Mouse (Mus musculus) v-Abl transformed pro-B cells (cell line): ENCODE measurements around the gene Plekho2.

ENCODE experiments used
- in situ Hi-C, 2 experiments: fragments of 400-800 bp; cut with MboI; formaldehyde crosslinking; loops; one replicate each; pipeline ENCODE4 v1.15.1; 2025; ENCODE audit not compliant: unreplicated experiment in 2 of 2

Plekho2 gene

DNA sequence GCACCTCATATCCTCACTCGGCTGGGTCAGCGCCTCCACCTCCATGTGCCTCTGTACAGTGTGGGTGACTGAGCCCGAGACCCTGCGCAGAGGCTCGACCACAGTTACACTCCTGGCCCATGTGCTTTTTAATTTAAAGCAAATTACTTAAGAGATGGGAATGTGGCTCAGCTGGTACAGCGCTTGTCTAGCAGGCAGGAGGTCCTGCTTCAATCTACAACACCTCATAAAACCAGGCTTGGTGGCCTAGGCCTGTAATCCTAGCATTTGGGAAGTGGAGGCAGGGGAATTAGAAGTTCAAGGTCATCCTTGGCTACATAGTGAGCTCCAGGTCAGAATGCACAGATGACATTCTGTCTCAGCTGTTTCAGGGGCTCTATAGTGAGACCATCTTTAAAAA is 21.0 kb downstream of the Plekho2 start:
- in situ Hi-C loops: no loop called here

DNA sequence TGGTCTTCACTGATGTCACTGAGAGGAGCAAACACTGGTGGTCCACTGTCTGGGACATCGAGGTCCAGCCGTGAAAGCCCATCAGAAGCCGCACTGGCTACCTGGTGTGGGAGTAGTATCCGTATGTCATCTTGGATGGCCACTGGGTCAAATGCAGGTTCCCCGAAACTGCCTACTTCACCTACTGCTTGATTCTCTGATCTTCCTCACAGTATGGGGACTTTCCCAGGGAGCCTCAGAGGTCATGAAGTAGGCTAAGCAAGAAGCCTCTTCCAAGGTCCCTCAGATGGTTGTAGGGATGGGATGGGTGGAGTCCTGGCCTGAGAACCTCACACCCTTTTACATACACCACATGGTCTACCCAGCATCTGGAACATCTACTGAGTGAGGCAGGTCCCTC is 22.9 kb downstream of the Plekho2 start:
- in situ Hi-C loops: no loop called here

DNA sequence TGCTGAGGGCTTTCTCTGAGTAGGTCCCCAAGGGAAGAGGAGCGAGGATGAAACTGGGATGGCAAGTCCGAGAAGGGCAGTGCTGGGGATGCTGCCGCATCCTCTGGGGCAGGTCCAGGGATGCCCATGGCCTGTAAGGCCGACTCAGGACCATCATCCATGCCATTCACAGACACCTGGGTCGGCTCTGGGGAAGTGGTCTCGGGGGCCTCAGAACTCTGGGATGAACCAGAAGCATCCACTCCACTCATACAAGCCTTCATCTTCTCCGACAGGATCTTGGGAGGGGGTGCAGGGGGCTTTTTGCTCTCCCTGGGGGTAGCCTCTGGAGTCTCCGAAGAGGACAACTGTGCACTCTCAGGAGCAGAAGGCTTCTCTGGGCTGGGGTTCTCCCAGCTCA is 23.5 kb downstream of the Plekho2 start:
- in situ Hi-C loops: no loop called here

DNA sequence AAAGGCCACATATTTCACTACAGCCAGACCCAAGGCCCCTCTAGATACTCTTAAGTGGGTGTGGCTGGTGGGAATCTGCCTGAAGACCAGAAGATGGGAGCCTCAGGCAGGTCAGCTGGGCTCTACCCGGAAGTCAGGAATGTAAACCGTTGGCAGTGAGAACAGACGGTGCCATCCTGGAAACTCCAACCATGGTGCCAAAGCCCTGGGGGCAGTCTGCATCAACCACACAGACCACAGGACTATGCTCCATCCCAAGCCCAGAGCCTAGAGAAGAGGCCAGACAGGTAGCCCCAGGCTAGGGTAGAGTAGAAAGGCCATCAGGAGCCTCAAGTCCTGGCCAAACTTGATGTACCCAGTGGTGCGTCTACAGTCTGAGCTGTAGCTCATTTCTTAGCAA is 24.2 kb downstream of the Plekho2 start:
- in situ Hi-C loops: no loop called here

DNA sequence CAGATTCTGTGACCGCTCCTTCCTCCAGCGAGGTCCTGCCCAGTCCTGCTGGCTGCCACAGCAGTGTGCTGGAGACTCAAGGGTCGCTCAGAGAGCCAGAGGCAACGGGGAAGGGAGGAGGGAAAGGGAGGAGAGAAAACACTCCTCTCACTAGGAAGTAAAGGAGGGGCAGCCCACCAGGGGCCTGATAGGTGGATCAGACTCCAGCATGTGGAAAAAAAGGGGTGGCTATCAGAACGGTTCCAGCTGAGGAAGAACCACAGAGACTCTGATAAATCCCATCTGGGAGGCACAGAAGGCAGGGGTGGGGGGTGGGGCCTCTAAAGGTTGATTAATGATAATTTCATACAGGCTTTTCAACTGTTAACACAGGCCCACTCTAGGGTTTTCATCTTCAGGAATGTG is 24.8 kb downstream of the Plekho2 start:
- in situ Hi-C loops: no loop called here

DNA sequence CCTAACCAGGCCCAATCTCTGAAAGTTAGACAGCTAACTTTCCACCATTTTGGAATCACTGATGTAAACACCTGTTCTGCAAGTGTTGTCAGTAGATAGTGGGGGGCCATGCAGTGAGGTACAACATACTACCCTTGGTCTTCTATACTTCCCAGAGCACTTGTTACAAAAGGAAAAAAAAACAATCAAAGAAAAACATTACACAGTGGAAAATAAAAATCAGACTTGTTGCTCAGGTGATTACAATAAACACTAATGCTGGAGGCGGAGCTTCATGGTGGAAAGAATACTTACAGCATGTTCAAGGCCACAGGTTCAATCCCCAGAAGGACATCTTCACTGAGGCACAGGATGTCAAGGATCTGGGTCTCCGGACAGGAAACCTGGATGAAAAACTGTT is 27.1 kb downstream of the Plekho2 start:
- in situ Hi-C loops: no loop called here

DNA sequence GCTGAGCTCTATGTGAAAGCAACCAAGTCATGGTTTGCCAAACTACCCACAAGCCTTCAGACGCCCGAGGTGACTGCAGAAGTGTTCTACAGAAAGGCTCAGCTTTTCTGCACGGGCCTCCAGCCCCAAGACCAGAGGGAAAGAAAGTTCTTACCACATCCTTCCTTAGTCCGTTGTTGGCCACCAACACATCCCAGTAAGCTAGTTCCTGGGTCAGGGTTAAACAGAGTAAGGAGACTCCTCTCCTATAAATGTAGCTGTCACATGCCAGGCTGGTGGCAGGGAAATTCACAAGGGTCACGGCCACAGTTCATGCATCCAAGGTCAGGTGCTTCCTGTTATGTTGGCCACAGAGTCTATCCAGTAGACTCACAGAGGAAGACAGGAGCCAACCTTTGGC is 27.7 kb downstream of the Plekho2 start:
- in situ Hi-C loops: no loop called here

DNA sequence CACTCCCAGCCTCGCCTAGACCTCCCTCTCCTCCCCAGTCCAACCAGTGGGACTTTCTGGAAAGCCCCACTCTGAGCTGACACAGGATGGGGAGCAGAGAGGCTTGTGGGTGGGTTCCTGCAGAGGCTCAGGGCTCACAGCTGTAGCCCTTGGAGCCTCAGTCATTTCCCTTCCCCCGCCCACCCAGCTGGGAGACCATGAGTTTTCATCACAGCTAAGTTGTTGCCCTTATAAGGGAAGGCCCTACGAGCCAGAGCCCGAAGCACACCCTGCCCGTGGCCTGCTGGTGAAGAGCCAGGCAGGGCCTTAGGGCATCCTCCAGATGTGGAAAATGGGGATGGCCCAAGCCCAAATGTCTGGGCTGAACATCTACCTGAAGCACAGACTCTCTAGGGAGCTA is 28.8 kb downstream of the Plekho2 start:
- in situ Hi-C loops: no loop called here

DNA sequence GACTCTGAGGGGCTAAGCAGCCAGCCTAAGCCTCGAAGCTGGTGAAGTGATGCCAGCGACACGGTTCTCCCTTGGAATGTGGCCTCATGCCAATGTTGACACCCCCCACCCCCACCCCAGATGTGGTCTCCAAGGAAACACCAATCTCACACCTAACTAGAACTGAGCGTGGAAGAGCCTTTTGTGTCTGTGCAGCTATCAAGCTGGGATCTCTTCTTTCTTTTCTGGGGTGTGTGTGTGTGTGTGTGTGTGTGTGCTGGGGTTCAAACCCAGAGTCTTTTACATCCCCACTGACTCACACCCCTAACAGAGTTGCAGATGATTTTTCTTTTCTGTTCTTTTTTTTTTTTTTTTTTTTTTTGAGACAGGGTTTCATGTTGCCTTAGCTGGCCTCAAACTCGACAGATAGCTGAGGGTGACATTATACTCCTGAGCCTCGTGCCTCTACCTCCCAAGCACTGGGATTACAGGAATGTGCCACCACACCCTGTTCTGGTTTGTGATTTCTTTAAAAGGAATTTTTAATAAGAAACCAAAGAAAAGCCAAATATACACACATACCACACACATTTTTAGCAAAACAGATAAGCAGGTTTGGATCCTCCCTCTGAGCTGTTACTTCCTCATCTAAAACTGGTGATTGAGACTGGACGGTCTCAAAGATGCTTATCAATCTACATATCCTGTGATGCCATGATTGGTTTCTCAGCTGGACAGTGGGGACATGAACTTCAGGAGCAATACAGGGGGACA is 29.6 kb downstream of the Plekho2 start:
- in situ Hi-C loops: no loop called here

DNA sequence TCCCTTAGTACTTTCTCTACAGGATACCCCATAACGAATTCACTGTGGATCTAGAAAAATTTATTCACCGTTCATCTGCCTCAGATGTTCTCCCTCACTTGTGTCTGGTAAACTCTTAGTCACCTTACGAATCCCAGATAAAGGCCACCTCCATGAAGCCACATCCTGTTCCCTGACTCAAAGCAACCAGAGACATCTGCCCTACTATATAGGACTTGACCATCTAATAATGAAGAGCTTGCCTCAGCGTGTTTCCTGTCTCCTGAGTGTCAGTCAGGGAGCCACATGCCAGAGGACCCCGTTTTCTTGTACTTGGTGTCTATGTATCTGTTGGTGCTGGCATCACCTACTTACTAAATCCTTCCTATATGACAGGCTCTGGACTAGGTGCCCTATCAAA is 30.2 kb downstream of the Plekho2 start:
- in situ Hi-C loops: loop anchor here in 1 of 2 experiments (10.0 to 25.0 kb wide), 2 partner anchors 755 to 1038 kb away; partner anchors contain the start of gene Usp3

DNA sequence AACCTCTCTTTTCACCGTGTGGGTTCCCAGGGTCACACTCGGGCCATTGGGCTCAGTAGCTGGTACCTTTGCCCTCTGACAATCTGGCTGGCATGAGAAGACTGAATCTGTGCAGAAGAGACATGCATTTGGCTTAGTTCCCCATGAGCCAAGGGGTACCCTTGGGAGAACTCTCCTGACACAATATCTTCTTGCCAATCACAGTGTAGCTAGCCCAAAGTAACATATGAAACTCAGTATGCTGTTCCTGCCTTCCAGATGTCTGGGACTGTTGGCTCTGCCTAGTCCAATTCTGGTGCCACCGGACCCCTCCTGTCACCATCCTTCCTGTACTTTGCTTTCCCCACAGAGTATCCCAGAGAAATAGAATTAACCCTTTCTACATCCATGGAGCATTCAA is 30.7 kb downstream of the Plekho2 start:
- in situ Hi-C loops: loop anchor here in 1 of 2 experiments (10.0 to 25.0 kb wide), 2 partner anchors 754 to 1038 kb away; partner anchors contain the start of gene Usp3

DNA sequence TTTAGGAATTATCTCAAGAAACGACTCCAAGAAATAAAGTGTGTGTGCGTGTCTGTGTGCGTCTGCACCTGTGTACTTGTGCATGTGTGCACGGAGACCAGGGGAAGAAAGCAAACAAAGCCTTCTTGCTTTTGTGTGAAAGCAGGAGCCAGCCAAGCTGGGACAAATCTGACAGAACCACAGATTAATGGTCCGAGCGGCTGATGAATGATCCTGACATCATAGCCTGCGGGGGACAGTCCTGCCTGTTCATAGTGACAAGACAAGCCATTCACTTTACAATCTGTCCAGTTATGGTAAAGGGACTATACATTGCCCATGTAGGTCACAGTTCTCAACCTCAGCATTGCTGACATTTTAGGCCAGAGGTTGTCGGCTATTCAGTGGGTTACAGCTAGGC is 31.5 kb downstream of the Plekho2 start:
- in situ Hi-C loops: loop anchor here in 1 of 2 experiments (10.0 to 25.0 kb wide), 2 partner anchors 754 to 1039 kb away; partner anchors contain the start of gene Usp3

DNA sequence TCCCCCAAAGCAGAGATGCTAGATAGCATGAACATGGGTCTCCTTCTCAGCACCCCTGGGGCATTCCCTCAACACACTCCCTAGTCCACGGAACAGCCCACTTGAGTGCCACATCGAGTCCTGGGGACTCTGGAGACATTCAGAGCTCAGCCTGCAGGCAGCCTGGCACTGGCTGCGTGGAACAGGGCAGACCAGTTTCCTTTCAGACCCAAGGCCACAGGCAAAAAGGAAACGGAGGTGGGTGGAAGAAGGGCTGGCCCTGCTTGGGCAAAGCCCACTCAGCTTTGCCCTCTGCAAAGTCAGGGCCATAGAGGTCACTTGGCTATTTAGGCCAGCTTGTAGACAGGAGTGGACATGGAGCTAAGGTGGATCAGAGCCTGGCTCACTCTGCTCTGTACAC is 32.0 kb downstream of the Plekho2 start:
- in situ Hi-C loops: loop anchor here in 1 of 2 experiments (10.0 to 25.0 kb wide), 2 partner anchors 753 to 1039 kb away; partner anchors contain the start of gene Usp3

DNA sequence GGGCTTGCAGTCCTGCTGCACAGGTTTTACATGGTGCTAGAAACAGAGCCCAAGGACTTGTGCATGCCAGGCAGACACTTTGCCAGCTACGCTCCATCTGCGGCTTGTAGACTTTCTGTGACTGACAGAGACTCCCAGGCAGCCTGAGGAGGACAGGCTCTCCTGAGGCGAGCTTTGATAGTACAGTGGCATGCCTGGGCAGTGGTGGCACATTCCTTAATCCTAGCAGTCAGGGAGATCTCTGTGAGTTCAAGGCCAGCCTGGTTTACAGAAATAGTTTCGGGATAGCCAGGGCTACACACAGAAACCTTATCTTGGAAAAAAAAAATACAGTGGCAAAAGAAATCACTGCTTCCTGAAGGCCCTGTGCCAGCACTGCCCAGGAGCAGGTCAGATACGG is 32.7 kb downstream of the Plekho2 start:
- in situ Hi-C loops: loop anchor here in 1 of 2 experiments (10.0 to 25.0 kb wide), 2 partner anchors 752 to 1040 kb away; partner anchors contain the start of gene Usp3

DNA sequence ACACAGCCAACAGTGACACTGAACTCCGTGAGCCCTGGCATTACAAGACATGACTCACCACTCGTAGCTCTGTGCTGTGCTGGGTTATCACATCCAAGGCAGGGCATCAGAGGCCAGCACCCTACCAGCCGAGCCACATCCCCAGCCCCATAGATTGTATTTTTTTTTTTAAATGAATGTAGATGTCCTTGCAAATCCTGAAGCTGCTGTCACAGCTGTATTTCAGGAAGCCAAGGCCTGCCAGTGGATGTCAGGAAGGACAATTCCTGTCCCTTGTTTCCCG is 33.5 kb downstream of the Plekho2 start:
- in situ Hi-C loops: loop anchor here in 1 of 2 experiments (10.0 to 25.0 kb wide), 2 partner anchors 752 to 1041 kb away; partner anchors contain the start of gene Usp3

DNA sequence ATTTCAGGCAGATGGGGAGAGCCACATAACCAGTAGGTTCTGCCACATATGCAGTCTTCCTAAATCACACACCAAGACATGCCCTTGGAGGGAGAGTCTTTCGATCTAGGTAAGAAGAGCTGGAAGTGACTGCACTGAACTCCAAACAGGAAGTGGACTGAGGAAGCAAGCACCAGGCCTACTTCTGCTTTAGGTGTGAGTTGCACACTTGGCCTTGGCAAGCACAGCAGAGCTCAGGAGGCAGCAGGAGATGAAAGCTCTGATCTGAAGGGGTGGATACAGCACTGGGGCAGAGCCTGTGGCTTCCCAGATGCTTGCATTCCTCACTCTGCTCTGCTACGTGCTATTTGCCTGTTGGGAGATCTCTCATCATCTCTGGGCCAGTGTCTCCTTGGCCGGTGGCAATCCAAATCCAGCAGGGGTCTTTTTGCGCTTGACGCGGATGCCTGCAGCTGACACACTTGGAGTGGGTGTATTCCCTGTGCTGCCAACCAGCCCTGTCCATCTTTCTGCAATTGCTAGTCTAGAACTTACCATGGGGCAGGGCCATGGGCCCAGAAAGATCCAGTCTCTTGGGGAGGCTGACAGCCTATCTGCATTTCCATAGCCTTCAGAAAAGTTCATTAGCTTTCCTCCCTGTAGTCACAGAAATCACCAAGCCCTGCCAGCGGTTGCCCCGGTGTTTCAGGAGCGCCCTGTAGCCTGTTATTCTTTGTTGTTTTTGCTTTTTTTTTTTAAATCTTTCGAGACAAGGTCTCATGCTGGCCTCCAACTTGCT is 34.0 kb downstream of the Plekho2 start:
- in situ Hi-C loops: loop anchor here in 1 of 2 experiments (10.0 to 25.0 kb wide), 2 partner anchors 751 to 1041 kb away; partner anchors contain the start of gene Usp3

DNA sequence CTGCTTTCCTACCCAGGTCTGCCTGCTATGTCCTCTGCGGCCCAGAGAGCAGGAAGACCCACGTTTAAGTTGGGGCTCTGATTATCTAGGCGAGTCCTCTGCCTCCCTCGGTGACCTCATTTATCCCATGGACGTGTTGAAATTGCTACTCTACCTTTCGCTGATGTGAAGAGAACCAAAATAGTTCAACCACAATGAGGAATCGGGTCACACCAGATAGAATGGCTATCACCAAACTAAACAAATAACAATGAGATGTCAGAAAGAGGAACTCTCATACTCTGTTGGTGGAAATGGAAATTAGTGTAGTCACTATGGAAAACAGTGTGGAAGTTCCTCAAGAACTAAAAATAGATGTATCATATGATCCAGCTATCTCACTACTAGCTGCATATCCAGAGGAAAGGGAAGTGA is 37.7 kb downstream of the Plekho2 start:
- in situ Hi-C loops: loop anchor here in 1 of 2 experiments (5.0 to 25.0 kb wide), 3 partner anchors 35 to 1045 kb away; partner anchors contain the start of gene Usp3

DNA sequence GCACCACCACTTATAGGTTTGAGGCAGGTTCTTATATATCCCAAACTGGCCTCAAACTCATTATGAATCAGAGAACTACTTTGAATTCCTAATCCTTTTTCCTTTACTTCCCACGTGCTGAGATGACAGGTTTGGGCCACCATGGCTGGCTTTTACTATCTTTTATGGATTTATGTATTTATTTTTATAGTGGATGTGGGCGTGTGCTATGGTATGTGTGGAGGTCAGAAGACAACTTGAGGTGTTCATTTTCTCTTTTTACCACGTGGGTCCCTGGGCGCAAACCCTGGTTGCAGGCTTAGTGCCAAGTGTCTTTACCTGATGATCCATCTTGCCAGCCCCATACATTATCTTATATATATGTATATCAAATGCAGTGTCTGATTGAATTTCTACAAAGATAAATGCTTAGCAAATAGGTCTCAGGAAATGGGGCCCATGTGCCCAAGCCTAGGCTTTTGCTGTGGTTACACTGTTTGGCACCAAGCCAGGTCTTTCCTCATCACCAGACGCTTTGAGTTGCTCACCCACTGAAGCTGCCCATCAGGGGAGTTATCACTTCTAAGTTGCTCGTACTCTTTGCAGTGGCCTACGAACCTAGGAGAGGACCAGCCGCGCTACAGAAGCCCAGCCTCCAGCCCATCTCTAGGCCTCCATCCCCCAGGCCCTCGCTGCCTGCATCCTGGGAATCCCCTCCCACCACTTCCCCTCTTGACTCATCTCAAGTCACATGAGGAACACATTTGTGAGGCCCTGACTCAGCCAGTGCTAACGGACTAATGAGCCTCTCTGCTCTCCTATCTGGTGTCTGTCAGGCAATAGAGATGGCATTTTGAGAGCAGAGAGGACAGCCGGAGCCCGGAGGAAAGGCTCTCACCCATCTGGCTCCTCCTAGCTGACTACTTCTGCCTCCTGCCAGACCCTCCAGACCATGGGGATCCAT is 38.4 kb downstream of the Plekho2 start:
- in situ Hi-C loops: loop anchor here in 1 of 2 experiments (5.0 to 25.0 kb wide), 3 partner anchors 36 to 1046 kb away; partner anchors contain the start of gene Usp3

DNA sequence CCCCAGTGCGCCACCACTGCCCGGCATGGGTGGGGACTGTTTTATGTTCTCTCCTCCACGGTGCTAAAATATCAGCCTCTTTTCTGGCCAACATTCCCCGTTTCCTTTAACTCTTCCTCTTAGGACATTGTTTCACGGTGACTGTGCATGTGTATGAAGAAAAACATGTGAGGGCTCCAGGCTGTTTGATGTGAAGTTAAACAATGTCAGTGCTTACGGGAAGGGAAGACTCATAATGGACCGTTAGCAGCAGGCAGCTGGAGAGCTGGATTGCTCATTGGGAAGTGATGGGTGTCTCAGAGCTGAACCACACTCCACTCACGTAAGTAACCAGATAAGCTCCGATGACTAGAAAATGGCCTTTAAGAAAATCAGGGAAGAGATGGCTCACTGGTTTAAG is 40.1 kb downstream of the Plekho2 start:
- in situ Hi-C loops: loop anchor here in 1 of 2 experiments (5.0 to 25.0 kb wide), 3 partner anchors 38 to 1048 kb away; partner anchors contain the start of gene Usp3
